Mouse (Mus musculus): ENCODE measurements around the gene Fxyd6. TPM values are rescaled to one million over a fixed set of nuclear protein-coding genes. Genes with fewer than 3 reads are reported as not detected.

The Fxyd6 gene
- total RNA-seq, 2 experiments from 2014 or later = 25.5 to 31.0 TPM

DNA sequence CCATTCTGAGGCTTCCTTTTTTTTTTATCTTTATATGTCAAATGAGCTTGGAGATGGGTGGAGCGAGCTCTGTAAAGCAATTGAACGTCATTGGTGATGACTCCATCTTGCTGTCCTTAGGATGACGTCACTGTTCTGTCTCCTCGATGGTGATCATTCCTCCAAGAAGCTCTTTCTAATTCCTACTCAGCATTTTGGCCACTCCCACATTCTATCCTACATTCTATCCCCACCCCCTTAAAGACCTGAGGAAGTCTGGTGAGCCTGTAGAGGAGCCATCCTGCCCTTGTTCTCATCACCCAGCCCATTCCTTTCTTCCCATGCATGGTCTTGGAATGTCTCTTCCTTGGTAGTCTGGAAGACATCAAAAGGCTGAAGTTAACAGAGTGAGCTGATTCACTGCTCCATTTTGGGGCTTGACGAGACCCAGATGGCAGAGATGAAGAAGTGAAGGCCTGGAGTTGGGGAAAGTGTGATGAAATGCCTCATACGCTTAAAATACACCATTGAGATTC, 5.1 kb downstream of the Fxyd6 start:
- DNase-seq = no peak
- intact Hi-C loops (cut with DNase I) = no loop called here

- DNase-seq = no peak
- intact Hi-C loops (cut with DNase I) = no loop called here
Observed at GRCm38 (mm10) chr9:45376427-45376826, 6.4 kb downstream of the Fxyd6 start.

GRCm38 (mm10) chr9:45376883-45377282, 6.9 kb downstream of the Fxyd6 start:
- DNase-seq = no peak
- intact Hi-C loops (cut with DNase I) = no loop called here

DNA sequence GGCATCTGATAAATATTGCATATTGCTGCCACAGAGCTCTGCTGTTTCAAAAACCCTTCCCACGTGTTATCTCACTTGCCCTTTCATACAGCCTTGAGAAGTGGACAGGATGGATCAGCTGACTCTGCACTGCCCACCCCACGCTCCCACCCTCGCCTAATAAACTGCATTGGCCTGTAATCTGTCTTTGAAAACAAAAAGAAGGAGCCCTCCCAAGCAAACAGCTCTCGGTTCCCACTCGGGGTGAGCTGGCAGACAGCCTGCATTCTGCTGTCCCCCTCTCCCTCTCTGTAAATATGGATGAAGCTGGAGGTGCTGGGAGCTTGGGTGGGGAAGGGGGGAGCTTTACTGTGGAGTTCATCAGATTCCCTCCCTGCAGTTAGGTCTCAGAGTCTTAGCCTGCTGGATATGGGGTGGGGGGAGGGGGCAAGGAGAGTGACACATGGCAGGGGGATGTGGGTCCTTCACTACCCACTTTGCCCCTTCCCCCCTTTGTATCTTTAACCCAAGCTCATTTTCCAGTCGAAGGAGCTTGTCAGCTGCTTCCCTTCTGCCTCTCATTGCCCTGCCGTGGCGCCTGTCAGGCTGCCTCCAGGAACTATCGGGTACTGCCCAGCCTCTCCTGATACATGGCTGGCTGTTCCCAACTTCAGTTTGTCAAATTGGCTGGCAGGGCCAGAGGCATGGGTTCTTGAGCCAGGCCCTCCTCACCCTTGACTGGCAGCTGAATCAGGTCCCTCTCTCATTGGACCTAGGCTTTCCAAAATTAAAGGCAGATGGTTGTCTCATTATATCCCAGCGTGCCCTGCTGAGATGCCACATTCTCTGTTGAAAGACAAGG, 10.6 kb downstream of the Fxyd6 start:
- DNase-seq = no peak
- intact Hi-C loops (cut with DNase I) = no loop called here

DNA sequence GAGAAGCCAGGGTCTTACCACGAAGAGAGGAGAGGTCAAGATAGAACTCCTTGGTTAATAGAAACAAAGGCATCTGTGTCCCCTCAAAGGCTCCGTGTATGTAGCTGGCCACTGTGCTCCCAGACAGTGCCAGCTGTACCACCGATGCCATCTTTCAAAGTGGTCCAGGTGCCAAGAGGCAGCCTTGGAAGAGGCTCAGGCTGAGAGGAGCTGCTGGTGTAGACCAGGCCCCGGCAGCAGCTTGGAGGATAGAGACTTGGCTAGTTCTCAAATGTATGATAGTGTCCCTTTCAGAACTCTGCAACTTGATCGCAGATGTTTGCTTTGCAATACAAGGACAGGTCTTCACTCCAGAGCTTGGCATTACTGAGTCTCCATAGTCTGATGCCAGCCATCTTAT, 12.4 kb downstream of the Fxyd6 start:
- intact Hi-C loops (cut with DNase I) = no loop called here
- no peak for DNase-seq

DNA sequence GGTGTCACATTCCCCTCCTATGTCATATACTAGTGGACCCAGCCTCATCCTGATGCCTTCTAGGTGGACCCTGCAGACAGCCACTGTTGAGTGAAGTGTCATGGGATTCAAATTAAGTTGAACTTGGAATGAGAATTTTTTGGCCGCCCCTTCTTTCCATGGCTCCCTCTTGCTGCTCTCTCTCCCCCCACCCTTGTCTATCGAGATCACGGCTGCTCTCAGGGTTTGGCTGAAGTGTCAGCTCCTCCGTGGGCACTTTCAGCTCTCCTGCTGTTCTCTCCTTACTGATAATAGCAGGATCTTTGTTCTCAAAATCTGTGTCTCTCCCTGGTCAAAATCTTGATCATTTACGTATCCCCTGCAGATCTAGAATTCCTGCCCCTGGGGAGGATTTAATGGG, 12.8 kb downstream of the Fxyd6 start:
- intact Hi-C loops (cut with DNase I) = no loop called here
- DNase-seq = no peak

DNA sequence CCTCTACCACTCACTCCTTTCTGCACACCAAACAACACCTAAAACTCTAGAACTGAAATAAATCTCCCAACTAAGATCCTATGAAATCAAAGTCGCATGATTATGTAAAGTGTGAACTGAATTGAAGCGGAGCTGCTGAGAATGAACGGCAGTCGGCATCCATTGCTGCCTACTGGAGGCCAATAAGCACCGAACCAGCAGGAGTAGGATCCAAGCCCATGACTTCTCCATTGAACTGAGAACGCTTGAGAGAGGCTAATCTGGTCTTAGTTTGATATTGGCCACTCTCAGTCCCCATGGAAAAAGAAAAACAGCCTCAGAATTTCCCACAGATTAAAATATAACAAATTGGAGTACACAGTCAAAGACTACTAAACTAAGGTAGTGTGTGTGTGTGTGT, 13.9 kb downstream of the Fxyd6 start:
- intact Hi-C loops (cut with DNase I) = no loop called here
- no peak for DNase-seq

DNA sequence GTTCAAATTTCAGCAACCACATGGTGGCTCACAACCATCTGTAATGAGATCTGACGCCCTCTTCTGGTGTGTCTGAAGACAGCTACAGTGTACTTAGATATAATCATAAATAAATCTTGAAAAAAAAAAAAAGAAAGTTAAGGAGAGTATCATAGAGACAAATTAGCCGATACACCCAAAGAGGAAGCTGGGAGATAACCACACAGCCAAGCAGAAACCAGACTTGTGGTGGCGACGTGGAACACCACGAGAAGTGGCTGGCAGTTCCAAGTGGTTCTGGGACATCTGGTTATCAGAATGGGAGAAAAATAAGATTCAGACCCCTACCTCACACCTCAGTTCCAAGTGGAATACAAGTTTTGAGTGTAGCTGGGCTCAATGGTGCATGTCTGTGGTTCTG, 16.7 kb downstream of the Fxyd6 start:
- no peak for DNase-seq
- intact Hi-C loops (cut with DNase I) = no loop called here

- DNase-seq = peak; percentile 91 to 96
- intact Hi-C loops (cut with DNase I) = loop anchor here (1.0 kb wide), 3 partner anchors 43 to 167 kb away; no protein-coding TSS in a partner anchor
Observed at GRCm38 (mm10) chr9:45388385-45388994, 18.5 kb downstream of the Fxyd6 start.

- DNase-seq = no peak
- intact Hi-C loops (cut with DNase I) = no loop called here
Observed at GRCm38 (mm10) chr9:45389596-45389995, 19.6 kb downstream of the Fxyd6 start.

GRCm38 (mm10) chr9:45391299-45391698, 21.3 kb downstream of the Fxyd6 start:
- no peak for DNase-seq
- intact Hi-C loops (cut with DNase I) = no loop called here

DNA sequence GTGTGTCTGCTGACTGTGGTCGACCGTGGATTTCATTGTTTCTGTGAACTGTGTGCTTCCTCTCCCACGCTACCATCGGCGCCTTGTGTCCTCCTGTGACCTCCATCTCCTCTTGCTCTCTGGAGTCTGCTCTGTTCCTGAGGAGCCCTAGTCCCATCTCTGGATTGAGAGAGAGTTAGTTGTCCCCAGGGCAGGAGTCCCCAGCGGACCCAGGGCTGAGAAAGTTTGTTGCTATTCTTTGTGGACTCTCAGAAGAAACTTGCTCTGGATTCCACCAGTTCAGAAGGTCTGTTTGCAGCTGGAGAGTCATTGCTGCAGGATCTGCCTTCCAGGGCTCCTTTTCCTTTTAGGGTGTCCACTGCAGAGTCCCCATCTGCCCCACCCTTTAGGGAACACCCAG, 25.2 kb downstream of the Fxyd6 start:
- intact Hi-C loops (cut with DNase I) = no loop called here
- DNase-seq = no peak

DNA sequence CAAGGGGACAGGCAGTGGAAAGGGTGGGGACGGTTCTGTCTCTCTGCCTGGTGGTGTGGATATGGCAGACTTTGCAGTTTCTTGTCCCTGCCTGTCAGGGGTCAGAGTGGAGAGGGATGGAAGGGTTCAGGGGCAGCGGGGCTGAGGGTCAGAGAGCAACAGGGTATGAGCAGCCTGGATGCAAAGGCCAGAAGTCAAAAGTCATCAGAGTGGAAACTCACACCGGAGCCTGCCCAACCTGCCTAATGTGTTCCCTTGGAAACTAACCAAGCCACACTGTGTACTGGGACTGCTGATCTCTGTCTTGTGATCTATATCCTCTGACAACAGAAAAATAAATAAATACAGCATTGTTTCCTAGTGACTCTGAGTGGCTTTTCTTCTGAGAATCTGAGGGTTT, 25.8 kb downstream of the Fxyd6 start:
- intact Hi-C loops (cut with DNase I) = no loop called here
- DNase-seq = no peak

DNA sequence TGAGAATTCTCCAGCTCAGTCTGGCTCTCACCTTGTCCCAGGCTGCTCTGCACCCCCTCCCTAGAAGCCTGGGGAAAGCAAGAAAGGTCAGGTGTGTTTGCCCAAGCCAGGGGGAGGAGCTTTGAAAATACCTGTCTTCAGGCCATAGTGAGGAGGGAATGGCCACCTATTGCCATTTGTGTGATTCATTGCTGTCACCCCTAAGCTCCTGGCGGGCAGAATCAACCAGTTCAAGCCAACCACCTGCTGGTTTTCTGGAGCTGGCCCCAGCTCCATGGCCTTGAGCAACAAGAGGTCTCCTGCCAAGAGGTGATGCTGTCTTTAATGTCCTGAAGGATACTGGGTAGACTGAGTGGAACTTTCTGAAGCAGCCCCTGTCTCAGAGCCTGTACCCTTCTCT, 28.4 kb downstream of the Fxyd6 start:
- no peak for DNase-seq

DNA sequence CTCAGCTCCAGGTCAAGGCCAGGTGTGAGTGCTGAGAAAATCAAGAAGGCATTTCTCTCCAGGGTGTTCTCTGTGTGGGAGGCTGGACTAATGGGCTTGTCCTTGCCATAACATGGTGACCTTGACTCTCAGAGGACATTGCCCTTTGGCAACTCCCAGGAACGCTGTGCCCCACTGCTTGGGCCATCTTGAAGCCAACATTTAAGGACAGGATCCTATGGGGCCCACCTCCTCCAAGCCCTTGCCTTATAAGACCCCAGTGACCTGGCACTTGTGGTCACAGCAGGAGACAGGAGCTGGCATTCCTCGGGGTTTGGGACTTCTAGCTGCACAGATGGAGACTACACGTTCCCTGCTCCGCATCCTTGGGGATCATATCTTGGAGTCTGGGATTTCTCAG, 29.4 kb downstream of the Fxyd6 start, which contains the start of gene Fxyd2:
Gene Fxyd2, plus strand, starts transcription at position 236 of the 400 bp plus-strand sequence.
- intact Hi-C loops (cut with DNase I) = no loop called here
- DNase-seq = no peak

More for the DNA sequence above, 28.4 kb downstream of the Fxyd6 start:
- intact Hi-C loops (cut with DNase I) = no loop called here

GRCm38 (mm10) chr9:45401851-45402250, 31.9 kb downstream of the Fxyd6 start:
- intact Hi-C loops (cut with DNase I) = no loop called here
- DNase-seq = no peak

DNA sequence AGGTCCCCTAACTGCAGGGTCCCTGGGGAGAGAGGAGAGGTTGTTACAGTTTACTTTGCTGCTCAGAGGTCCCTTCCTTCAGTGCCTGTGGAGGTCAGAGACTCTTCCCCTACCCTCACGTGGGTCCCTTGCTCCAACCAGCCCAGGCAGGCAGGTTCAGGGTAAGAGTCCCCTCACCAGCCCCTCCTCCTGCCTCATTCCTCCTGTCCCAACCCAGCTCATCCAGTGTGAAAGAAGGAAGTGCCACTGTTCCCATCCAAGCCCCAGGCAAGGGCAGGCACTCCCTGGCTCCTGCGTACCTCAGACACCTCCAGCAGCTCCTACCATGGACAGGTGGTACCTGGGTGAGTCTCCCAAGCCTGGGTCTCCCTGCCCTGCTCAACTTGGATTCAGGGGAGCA, 33.0 kb downstream of the Fxyd6 start:
- DNase-seq = no peak

DNA sequence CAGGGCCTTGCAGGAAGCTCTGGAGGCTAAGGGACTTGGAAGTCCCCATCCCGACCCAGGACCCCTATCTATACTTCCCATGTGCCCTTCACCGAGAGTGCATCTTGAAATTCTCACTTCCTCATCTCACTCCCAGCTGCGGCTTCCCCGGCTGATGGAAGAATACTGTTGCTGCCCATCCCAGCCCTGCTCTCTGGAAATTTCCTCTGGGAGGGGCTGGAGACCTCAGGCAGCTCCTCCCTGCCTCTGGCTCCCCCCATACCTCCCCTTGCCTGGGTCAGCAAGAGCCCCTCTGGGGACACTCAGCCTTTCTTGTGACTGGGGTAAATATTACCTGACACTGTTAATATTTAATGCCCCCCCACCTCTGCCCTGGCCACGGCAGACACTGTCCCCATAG, 35.7 kb downstream of the Fxyd6 start:
- intact Hi-C loops (cut with DNase I) = no loop called here
- DNase-seq = no peak

More for the DNA sequence above, 33.0 kb downstream of the Fxyd6 start:
- intact Hi-C loops (cut with DNase I) = no loop called here

GRCm38 (mm10) chr9:45406808-45407207, 36.8 kb downstream of the Fxyd6 start:
- intact Hi-C loops (cut with DNase I) = no loop called here
- DNase-seq = no peak

GRCm38 (mm10) chr9:45407706-45408675, 38.0 kb downstream of the Fxyd6 start:
- peak; percentile 76 to 87 for DNase-seq
- intact Hi-C loops (cut with DNase I) = loop anchor here (1.0 kb wide), 2 partner anchors 108 to 187 kb away; no protein-coding TSS in a partner anchor

DNA sequence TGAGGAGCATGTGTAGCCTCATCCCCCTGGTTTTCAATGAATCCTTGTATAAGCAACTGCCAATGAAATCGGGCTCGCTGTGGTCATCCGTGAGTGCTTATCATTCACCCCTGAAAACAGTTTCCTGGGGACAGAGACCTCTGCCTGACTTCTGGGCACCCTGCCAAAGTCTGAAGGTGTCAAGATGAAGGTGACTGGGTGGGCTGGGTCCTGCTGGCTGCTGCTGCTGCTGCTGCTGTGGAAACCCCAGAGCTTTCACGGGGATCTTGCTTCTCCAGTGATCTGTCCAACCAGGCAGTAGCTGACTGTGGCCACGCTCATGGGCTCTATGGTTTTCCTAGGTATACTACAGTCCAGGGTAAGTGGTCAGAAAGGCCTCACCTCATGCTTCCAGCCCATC, 40.2 kb downstream of the Fxyd6 start:
- intact Hi-C loops (cut with DNase I) = no loop called here

More for the DNA sequence above, 40.2 kb downstream of the Fxyd6 start:
- no peak for DNase-seq

Measured in heart, postnatal 10 days (tissue).